Mouse (Mus musculus) left cerebral cortex, postnatal 25 days (tissue): ENCODE data around the gene Cul9. TPM values are rescaled to one million over a fixed set of nuclear protein-coding genes. Genes with fewer than 3 reads are reported as not detected.
"Not testable (repeated sequence)": the region's sequence is repeated elsewhere in the genome, so short reads cannot be mapped to it uniquely, and the experiment has no call there.

ENCODE experiments used
- DNase-seq, 2 experiments: peaks; one replicate each; pipeline ENCODE4 v3.0.0; 2022; ENCODE audit warnings: low spot score in 2 of 2, mixed read lengths in 1 of 2
- intact Hi-C: fragments of 180-260 bp; cut with DNase I; formaldehyde crosslinking; loops from one replicate; pipeline ENCODE4 v1.15.1; 2025
- total RNA-seq, 2 experiments: library from RNA; stranded (reverse); gene quantifications; 2 replicates each; pipeline ENCODE4 v1.2.3; 2021

The Cul9 gene
- total RNA-seq, 2 experiments from 2014 or later: 55.8 to 59.3 TPM

DNA sequence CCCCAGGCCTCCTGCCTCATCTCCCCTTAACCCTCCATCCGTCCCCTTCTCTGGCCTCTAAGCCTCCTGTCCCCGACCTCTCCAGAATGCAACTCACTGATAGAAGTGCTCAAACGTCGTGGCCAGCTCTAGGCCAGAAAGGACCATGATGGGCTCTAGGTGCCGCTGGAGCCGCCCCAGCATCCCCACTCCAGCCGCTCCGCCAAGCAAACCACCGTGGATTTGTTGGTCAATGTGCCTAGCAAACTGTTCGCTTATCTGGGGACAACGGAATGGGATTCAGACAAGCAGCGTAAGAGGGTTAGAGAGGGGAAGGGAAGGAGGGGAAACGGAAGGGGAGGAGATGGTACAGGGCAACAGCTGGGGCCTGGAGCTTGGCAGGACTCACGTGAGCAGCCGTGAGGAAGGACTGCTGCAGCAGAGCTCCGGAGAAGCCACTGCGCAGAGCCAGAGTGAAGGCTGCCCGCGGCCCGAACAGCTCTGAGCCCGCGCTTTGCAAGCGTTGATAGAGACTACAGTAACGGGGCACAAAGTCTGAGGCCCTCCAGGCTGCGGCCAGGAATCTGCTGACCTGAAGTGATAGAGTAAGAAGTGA lies 25.7 kb downstream of the Cul9 start:
- intact Hi-C loops: no loop called here

DNA sequence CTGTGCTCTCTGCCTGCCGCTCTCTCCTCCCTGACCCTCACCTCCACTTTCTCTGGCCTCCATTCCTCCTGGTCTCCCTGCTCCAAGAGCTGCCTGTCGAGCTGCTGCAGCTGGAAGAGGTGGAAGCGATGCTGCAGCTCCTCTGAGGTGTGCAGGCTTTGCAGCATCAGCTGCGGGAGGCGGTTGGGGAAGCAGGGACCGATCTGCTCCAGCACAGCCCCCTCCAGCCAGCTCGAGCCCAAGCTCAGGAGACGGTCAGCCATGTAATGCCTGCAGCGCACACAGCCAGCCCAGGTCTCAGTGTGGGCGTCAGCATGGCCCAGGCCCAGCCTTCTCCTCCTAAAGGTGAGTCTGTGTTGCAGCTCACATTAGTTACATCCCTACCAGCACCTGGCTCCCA lies 26.2 kb downstream of the Cul9 start:
- intact Hi-C loops: no loop called here
- DNase-seq: no peak

More for the DNA sequence above, 25.7 kb downstream of the Cul9 start:
- DNase-seq: no peak

- intact Hi-C loops: no loop called here
Measured at GRCm38 (mm10) chr17:46513329-46513728, 32.9 kb downstream of the Cul9 start.

GRCm38 (mm10) chr17:46511059-46511710 lies 35.0 kb downstream of the Cul9 start:
- DNase-seq: peak in 1 of 2 experiments; percentile 15

More at GRCm38 (mm10) chr17:46513329-46513728, 32.9 kb downstream of the Cul9 start:
- no peak for DNase-seq

DNA sequence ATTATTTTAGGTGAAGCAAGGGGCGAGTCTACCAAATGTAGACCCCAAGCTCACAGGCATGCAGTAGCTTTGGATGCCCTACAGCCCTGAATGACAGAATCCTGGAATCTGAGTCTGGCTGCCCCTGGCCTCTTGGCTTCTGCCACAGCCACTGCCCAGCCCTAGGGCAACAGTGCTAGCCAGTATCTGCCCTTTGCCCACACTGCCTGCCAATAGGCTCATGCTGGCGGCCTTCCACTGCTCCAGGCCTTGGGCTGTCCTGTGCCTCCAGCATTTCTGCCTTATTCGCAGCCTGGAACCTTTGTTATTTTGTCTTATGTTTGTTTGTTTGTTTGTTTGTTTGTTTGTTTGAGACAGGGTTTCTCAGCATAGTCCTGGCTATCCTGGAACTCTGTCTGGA lies 40.6 kb downstream of the Cul9 start:
- no peak for DNase-seq
- intact Hi-C loops: loop anchor here (5.0 kb wide), 1 partner anchor 37 kb away; no protein-coding TSS in a partner anchor

More at GRCm38 (mm10) chr17:46511059-46511710, 35.0 kb downstream of the Cul9 start:
- intact Hi-C loops: no loop called here

GRCm38 (mm10) chr17:46503847-46504638 lies 42.1 kb downstream of the Cul9 start:
- intact Hi-C loops: no loop called here
- DNase-seq: no peak

GRCm38 (mm10) chr17:46502775-46503174 lies 43.4 kb downstream of the Cul9 start:
- DNase-seq: no peak
- intact Hi-C loops: no loop called here

DNA sequence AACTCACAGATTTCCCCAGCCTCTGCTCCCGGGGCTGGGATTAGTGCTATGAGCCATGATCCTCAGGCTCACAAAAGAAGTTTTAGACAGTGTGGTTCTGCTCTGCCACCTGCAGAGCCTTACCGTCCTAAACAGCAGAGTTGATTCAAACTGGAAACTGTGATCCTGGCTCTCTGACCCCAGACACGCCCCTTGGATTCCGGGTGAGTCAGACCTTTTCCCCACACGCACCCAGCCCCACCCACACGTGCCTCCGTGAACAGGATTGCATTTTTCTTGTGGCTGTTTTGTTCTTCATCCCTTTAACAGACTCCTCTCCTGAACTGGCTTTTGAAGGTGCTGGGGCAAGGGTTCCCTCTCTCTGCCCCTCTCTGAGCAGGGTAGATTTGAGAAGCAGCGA lies 48.2 kb downstream of the Cul9 start:
- no peak for DNase-seq
- intact Hi-C loops: no loop called here

- peak; percentile 78 to 89 for DNase-seq
- intact Hi-C loops: no loop called here
Measured at GRCm38 (mm10) chr17:46496623-46497434, 49.4 kb downstream of the Cul9 start, which contains the start of gene Dnph1. Gene Dnph1, plus strand, starts transcription at chr17:46496711.

DNA sequence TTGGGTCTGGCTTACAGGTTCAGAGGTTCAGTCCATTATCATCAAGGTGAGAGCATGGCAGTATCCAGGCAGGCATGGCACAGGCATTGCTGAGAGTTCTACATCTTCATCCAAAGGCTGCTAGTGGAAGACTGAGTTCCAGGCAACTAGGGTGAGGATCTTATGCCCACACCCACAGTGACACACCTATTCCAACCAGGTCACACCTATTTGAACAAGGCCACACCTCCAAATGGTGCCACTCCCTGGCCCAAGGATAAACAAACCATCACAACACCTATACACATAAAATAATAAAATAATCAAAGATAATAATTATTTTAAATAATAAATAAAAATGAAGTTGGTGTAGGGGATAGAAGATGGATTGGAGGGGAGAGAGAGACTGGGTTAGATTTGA lies 50.1 kb downstream of the Cul9 start:
- DNase-seq, intact Hi-C loops: not testable (repeated sequence)

- no peak for DNase-seq
- intact Hi-C loops: no loop called here
Measured at GRCm38 (mm10) chr17:46495486-46495885, 50.7 kb downstream of the Cul9 start.

DNA sequence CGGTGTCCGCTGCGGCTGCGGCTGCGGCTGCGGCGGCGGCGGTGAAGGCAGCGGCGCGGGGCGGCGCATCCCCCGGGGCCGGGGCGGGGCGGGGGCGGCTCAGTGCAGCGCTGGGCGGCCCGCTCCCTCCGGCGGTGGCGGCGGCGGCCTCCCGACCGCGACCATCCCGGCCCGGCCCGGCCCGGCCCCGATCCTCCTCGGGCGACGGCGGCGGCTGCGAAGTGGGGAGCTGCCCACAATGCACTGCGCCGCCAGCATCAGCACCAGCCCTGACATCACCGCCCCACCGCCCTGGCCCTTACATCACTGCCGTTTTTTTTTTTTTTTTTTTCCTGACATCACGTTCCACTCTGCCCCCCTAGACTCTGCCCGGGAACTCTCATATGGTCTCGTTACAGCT lies 58.8 kb downstream of the Cul9 start, which contains the start of gene Ttbk1:
Ttbk1 (minus strand) TSS at position 245 of the 400 bp plus-strand sequence.
- intact Hi-C loops: no loop called here
- peak; percentile 71 to 72 for DNase-seq

- no peak for DNase-seq
- intact Hi-C loops: no loop called here
Measured at GRCm38 (mm10) chr17:46486995-46487394, 59.2 kb downstream of the Cul9 start.

DNA sequence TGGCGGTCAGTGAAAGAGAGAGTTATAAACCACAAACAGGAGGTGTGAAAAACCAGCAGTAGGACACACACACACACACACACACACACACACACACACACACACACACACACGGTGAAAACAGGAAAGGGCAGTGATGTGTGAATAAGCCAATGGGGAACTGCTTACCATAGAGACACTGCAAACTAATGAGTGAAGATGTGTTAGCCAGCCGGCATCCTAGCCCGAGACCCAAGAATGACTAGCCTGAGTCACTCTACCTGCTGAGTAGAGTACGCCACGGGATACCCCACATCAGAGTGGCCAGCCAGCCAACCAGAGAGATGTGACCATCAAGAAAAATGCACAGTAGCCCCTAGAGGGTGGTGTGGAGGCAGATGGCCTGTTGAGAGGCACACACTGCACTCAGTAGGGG lies 61.7 kb downstream of the Cul9 start:
- DNase-seq: peak; percentile 14 to 23
- intact Hi-C loops: no loop called here

- DNase-seq: peak; percentile 32 to 38
- intact Hi-C loops: no loop called here
Measured at GRCm38 (mm10) chr17:46484021-46484431, 62.2 kb downstream of the Cul9 start.

DNA sequence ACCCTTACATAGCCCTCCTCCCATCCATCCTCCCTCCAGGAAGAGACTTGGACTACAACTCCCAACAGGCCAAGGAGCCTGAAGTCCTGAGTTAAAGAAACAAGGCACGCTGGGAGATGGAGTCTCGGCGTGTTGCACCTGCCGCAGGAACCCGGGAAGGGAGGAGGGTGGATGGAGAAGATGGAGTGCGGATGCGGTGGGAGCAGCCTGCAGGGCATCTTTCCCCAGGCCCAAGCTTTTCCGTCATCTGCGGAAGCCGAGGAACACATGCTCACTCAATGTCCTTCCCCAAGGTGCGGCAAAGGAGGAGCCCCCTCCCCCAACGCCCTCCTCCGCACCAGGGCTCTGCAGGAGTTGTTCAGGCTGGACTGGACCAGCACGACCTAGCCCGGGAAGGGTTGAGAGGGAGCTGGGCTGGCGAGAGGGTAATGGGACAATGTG lies 62.6 kb downstream of the Cul9 start:
- intact Hi-C loops: no loop called here
- peak; percentile 62 to 80 for DNase-seq

- no peak for DNase-seq
Measured at GRCm38 (mm10) chr17:46477286-46477685, 68.9 kb downstream of the Cul9 start.

DNA sequence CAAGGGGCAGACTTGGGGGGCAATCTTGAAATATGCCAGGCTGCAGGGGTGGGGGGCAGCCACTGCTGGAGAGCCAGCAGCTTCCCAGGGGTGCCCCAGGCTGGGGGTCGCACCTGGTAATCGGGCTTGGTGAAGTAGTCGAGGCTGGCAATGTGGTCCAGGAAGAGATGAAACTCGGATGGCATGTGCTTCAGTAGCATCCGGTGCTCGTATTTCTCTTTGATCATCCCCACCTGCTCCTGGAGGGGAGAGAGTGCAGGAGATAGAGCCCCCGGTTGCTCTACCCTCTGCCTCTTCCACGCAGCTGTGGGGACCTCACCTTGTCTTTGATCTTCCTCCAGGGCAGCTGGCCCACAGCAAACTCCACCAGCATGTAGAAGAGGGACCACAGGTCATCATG lies 69.6 kb downstream of the Cul9 start:
- intact Hi-C loops: no loop called here
- DNase-seq: no peak

More at GRCm38 (mm10) chr17:46477286-46477685, 68.9 kb downstream of the Cul9 start:
- intact Hi-C loops: no loop called here

GRCm38 (mm10) chr17:46467830-46468229 lies 78.4 kb downstream of the Cul9 start:
- DNase-seq: peak in 1 of 2 experiments; percentile 28
- intact Hi-C loops: no loop called here
